Mouse (Mus musculus): ENCODE results near the gene Calcoco2.

DNA sequence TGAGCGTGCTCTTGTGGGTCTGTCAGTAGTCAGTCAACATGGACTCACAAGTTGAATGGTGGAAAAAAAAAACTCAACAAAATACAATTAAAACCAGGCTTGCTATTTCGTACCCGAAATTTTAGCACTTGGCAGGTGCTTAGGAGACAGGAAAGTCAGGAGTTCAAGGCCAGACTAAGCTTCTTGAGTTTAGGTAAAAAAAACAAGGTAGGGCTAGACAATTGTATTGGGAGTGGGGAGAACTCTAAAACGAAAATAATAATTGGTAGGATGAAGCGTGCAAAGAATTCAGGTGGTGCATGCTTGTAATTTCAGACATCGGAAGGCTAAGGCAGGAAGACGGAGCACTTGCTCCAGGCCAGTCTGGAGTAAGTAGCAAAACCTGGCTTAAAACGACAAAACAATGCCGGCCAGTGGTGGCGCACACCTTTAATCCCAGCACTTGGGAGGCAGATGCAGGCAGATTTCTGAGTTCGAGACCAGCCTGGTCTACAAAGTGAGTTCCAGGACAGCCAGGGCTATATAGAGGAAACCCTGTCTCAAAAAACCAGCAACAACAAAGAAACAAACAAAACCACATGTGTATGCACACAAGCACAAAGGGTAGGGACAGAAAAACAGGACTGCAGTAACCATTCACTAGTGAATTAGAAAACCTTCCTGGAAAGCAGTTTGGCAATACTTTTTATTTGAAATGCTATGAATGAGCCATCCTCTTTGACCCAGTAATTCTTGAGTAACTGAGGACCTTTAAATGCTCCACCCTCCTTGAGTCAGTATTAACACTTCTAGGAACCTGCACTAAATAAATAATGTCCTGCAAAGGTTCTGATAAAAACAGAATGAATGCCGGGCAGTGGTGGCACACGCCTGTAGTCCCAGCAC lies 35.3 kb downstream of the Calcoco2 start:
- no peak for TF ChIP-seq POLR2A (IDR thresholded peaks at IDR 0.05; ENCODE audit: borderline replicate concordance, extremely low read depth, low read depth, low read length)
- TF ChIP-seq CTCF (IDR thresholded peaks at IDR 0.05; ENCODE audit: insufficient read depth, low read length): no peak

Measured in lung, adult 2 months (tissue).